Mouse (Mus musculus): Measurements from ENCODE around the gene Rptor.

Rptor gene

DNA sequence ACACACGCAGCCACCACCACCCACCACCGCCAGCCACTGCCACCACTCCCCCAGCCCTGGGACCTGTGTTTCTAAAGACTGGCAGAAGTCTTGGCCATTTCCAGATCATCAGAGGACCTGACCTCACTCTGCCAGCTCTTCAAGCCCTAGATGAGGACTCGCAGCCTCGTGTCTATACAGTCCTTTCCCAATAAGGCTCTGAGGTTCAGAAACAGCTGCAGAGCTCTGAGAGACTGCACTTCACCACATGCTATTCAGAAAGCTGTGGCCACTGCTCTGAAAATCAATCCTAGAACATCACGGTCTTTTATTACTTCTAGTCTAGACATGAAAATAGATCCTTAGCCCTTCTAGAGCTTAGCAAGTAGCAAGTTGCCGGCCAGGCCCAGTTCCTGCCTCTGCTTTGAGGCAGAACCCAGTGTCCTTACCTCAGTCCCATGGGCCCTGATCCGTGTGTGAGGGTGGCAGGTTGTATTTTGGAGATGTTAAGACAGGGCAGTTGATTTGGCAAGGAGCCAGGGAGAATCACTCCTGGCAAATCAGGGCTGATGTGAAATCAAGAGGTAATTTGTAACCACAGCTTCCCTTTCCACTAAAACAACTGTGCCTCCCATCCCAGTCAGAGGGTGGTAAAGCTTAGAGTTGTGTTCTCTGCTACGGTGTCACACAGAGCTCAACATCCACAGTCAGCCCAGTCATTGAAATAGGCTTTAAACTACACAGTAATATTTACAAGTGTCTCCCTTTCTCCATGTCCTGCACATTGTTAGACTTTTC lies 260.0 kb downstream of the Rptor start:
- no peak for DNase-seq (ENCODE audit: low spot score in 2 of 2)

- DNase-seq (ENCODE audit: low spot score in 2 of 2) = no peak
These were observed 260.7 kb downstream of the Rptor start for GRCm38 (mm10) chr11:119863421-119863821.

DNA sequence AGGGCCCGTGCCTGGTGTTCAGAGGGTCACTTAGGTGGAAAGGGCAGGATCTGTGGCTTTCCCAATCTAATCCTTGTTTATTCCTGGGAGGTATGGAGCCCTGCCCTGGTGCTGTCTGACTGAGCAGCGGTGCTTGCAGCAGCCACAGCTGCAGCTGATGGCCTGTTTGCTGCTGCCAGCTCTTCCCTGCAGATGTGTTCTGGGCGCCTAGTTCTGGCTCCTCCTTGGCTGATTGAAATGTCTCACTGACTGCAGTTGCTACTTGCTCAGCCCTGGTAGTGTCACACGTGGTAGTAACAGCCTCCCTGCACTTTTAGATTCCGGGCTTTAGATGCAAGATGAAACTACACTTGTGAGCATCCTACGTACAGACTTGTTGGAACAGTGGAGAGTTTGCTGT lies 264.1 kb downstream of the Rptor start:
- DNase-seq (ENCODE audit: low spot score in 2 of 2) = no peak

DNA sequence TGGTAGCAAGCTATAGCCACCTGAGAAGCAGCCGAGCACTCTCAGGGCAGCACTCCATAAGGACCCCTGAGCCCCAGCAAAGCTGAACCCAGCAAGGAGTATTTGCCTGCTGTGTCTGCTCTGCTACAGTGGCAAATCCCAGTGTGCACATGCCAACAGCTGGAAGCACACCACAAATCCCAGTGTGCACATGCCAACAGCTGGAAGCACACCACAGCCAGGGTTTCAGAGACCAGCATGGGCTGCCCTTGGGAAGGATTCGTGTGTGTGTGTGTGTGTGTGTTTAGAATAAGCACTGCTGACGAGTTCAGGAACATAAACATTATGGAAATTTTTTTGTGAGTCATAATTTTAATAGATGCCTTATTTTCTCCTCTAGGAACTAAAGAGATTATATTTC lies 265.4 kb downstream of the Rptor start:
- no peak for DNase-seq (ENCODE audit: low spot score in 2 of 2)

DNA sequence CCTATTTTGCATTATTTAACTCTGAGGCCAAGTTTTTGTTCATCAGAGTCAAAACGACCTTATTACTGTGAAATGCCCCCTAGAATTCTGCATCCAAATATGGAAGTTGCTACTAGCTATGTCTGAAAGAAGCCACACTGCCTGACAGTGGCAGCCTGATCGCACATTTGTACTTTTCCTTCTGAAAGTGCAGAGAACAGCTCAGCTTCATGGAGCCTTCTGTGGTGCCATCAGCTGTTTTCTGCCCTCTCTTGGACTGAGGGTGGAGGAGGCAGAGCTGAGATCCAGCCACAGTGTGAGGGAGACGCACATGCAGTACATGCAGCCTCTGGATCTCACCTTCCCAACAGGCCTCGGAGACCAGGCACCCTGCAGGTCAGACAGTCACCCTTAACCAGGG lies 265.9 kb downstream of the Rptor start:
- DNase-seq (ENCODE audit: low spot score in 2 of 2) = no peak

DNA sequence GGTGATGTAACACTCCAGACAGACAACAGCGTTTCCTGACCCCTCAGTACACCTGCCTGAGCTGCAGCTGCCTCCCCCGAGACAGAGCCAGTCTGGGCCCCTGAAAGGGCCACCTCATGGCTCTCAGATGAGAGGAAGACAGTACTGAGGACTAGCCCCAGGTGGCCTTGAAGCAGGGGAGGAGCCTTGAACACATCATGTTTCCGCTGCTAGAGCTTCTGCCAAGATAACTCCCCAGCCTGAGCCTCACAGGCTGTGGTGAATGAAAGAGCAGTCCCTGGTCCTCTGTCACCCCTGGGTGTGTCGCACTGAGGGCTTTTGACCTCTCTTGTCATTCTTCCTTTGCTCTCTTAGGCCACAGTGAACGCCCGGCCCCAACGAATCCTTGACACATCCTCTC lies 268.4 kb downstream of the Rptor start:
- DNase-seq (ENCODE audit: low spot score in 2 of 2) = no peak

GRCm38 (mm10) chr11:119873643-119874042 lies 270.9 kb downstream of the Rptor start:
- DNase-seq (ENCODE audit: low spot score in 2 of 2) = no peak

- DNase-seq (ENCODE audit: low spot score in 2 of 2) = no peak
These were observed 272.1 kb downstream of the Rptor start for GRCm38 (mm10) chr11:119874841-119875240.

- DNase-seq (ENCODE audit: low spot score in 2 of 2) = no peak
These were observed 273.0 kb downstream of the Rptor start for GRCm38 (mm10) chr11:119875685-119876084.

DNA sequence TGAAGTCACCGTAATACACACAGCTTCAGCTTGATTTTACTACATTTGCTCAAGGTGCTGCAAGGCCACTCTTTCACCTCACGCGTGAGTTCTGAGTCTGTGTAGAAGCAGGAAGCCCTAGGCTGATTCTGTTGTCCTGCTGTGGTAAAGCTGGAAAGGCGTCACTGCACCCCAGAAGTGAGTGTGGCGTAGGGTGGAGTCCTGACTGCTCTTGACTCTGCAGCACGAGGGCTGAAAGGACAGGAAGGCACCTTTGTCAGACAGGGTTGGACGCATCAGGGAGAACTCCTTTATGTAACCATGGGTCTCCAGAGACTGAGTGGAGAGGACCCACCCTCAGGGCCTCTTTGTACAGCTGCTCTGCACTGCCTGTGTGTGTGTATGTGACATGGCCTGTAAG lies 274.4 kb downstream of the Rptor start:
- DNase-seq (ENCODE audit: low spot score in 2 of 2) = no peak

DNA sequence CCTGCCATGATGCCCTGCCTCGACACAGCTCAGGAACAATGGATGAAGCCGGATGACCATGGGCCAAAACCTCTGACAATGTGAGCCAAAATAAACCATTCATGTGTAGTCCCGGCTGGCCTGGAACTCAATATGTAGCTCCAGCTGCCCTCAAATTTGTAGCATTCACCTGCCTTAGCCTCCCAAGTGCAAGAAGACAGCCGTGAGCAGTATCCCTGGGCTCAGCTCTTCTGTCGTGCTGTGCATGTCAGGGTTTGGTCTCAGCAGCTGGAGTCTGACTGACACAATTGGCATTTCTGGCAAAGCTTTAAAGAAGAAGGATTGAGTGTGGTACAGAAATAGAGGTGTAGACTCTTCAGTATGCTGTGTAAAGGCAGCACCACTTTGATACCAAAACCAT lies 276.9 kb downstream of the Rptor start:
- DNase-seq (ENCODE audit: low spot score in 2 of 2) = no peak

- no peak for DNase-seq (ENCODE audit: low spot score in 2 of 2)
These were observed 280.9 kb downstream of the Rptor start for GRCm38 (mm10) chr11:119883646-119884045.

DNA sequence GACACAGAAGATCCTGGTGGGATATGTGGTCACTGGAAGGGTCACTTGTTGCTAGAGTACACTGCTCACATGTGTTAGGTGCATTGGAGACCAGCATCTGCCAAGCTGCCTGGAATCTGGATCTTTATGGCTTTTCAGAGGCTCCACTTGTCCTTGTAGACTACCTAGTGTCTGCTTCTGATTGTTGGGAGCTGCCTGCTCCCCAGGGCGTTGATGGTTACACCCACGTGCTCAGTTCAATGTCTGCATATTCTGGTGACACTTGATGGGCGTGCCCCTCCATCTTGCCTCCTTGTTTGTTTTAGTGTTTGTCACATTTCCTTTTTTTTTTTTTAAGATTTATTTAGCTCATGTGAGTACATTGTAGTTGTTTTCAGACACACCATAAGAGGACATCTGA lies 287.3 kb downstream of the Rptor start:
- DNase-seq (ENCODE audit: low spot score in 2 of 2) = no peak

- no peak for DNase-seq (ENCODE audit: low spot score in 2 of 2)
These were observed 289.0 kb downstream of the Rptor start for GRCm38 (mm10) chr11:119891601-119892215.

DNA sequence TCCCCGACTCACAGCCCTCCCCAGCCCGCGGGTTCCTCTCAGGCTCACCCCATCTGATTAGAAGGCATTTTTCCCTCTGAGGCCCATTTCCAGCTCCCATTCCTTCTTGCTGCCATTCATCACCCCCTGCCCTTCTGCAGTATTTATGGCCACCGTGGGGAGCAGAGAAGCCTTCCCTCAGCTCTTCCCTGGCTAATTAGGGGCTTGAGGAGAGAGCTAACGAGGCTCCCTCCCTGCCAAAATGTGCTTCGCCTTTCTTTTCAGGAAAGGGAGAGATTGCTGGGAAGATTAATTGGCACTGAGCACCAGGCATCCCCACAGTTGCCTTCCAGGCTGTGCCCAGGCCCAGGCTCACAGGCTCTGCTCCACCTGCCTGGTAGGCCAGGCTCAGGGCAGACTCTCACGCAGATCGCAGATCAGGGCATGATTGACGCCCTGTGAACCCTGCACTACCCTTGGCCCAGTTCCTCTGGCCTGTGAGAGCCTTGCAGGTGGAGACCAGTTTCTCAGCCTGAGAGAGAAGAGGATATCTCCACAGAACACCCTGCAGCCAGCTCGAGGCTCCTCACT lies 291.0 kb downstream of the Rptor start:
- DNase-seq (ENCODE audit: low spot score in 2 of 2) = no peak

GRCm38 (mm10) chr11:119894634-119895033 lies 291.9 kb downstream of the Rptor start:
- DNase-seq (ENCODE audit: low spot score in 2 of 2) = no peak

GRCm38 (mm10) chr11:119897041-119897440 lies 294.3 kb downstream of the Rptor start:
- DNase-seq (ENCODE audit: low spot score in 2 of 2) = no peak

DNA sequence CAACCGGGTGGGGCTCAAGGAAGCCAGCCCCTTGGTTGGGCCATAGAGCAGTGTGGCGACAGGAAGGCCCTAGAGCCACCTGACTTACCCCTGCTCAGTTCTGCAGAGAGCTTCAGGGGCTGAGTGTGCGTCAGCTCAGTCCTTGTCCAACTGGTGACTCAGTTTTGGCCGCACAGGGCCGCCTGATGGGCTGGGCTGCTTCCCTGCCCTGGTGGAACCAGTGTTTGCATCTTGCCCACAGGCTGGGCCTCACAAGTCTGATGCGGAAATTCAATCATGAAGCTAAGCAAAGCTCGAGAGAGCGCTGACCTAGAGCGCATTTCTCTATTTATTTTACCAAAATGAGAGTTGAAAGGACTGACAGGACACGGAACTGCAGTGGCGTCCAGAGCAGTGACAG lies 296.3 kb downstream of the Rptor start:
- no peak for DNase-seq (ENCODE audit: low spot score in 2 of 2)

GRCm38 (mm10) chr11:119901174-119901573 lies 298.5 kb downstream of the Rptor start:
- DNase-seq (ENCODE audit: low spot score in 2 of 2) = no peak

GRCm38 (mm10) chr11:119902891-119903290 lies 300.2 kb downstream of the Rptor start:
- no peak for DNase-seq (ENCODE audit: low spot score in 2 of 2)

DNA sequence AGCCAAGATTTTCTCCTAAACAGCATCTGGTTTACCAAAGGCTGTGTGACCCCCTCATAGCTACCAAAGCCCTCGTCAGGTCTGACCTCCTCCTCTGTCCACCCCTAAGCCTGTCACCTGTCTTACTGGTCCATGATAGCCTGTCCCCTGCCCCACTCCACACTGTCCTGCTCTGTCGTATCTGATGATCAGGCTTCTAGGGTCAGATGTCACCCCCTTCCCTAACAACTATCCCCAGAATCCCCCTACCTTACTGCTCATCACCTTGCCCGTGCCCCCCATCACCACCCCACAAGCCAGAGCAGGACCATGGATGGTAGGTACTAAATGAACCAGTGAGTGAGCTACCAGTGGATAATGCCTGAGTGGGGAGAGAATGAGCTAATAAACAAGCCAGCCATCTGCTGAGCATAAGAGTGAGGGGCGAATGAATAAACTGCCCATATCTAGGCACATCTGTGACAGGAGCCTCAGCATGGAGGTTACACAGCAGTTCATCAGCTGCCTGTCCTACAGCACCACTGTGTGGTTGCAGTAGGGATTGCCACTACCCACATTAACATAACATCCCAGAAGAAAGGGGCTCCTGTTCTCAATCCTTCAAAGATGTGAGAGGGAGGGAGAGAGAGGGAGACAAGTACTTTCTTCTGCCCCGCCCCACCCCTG lies 302.0 kb downstream of the Rptor start:
- DNase-seq (ENCODE audit: low spot score in 2 of 2) = peak in 1 of 2 experiments; percentile 50

GRCm38 (mm10) chr11:119905794-119906193 lies 303.1 kb downstream of the Rptor start:
- no peak for DNase-seq (ENCODE audit: low spot score in 2 of 2)

Data from spleen, postnatal 14 days (tissue).